Mouse (Mus musculus) MEL-GATA-1-ER (cell line): ENCODE results near the gene Gtf2i.

Source experiments
- DNase-seq: peaks from one replicate; pipeline ENCODE4 v3.0.0-alpha.2; 2012; ENCODE audit warnings: low read depth; ENCODE audit errors: extremely low read depth

Gtf2i gene

DNA sequence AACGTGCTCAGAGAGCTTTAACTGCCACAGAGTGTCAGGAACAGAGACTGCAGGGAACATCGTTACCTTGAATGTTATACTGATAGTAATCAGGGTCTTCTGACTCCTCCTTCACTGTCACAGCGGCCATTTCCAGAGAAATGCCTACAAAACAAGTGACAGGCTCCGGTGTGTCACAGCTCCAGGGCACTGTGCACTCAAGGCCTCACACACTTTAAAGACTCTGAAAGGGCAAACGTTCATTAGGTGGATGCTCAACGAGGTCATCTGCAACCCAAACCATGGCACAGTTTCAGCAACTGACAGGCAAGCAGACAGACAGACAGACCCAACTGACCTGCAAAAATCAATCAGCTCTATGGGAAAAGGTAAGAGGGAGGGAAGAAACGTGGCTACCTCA lies 35.2 kb downstream of the Gtf2i start:
- DNase-seq = no peak

DNA sequence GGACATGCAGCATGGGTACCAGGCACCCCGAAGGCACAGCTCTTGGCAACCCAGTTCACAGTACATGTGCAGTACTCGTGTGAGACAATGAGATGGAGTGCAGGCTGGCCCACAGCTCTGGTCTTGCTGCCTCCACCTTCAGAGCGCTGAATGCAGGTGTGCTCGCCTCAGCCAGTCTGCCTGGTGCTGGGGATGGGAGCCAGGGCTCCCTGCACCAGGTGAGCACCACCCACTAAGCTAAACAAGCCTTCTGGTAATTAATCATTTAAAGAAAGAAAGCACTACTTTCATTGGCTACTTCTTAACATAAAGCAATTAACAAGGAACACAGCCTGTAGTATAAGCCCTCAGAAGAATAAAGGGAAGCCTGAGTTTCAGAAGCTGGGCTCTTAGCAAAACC lies 37.5 kb downstream of the Gtf2i start:
- DNase-seq = no peak

- DNase-seq = no peak
Observed at GRCm38 (mm10) chr5:134275556-134275955, 39.0 kb downstream of the Gtf2i start.

DNA sequence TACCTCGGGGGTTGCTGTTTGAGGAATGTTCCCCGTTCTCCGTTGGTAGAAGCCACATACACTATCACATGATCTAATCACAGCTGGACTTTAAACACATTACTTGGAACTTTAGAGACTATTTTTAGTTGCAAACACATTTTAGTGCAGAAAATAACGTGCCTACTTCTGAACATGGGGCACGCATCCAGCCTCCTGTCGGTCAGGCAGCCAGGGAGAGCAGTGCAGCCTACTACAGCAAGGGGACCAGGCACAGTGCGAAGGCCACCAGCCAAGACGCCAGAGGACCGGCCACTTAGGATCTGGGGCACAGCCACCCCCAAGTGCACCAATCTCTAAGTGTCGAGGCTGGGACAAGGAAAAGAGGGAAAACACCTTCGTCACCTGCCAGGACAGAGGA lies 39.5 kb downstream of the Gtf2i start:
- no peak for DNase-seq

DNA sequence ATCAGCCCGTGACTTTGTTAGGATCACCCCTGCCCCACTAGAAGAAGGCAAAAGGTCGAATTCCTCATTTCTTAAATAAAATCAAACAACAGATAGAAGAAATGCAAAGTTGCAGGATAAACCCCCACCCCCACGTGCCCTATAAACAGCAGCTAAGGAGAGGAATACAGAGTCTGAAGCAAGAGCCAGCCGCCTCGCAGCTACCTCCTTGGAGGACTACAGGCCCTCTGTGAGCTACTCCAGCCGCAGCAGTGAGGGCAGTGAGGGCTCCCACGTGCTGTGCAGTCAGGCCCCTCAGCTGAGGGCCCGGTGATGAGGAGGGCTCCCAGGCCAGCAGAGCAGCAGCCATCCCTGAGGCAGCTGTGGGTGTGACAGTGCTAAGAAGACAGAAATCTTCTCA lies 40.8 kb downstream of the Gtf2i start:
- DNase-seq = no peak

GRCm38 (mm10) chr5:134272761-134273160 lies 41.8 kb downstream of the Gtf2i start:
- no peak for DNase-seq

DNA sequence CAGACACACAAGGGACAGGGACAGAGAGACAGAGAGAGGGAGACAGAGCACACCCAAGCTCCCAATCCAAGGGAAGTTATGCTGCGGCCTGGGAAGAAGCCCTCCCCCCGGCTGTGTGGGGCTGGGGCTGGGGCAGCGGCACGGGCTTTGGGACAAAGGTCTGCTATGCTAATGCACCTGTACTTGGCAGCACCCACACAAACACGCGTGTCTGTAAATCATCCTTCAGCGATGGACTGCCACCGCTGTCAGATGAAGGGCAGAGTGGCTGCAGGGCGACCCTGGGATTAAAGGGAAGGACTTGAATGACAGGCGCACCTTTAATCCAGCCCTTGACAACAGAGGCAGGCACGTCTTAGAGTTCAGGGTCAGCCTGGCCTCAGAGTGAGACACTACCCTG lies 43.1 kb downstream of the Gtf2i start:
- no peak for DNase-seq

DNA sequence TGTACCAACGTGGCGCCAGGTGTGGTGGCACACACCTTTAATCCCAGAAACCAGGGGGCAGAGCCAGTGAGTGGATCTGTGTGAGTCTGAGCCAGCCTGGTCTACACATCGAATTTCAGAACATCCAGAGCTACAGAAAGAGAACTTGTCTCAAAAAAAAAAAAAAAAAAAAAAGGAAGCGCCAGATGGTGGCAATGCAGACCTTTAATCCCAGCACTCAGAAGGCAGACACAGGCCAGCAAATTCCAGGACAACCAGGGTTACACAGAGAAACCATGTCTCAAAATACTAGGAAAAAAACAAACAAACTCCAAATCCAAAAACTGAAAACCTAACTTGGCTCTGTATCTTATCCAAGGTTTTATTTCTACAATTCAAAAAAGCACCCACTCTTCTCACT lies 44.0 kb downstream of the Gtf2i start:
- DNase-seq = no peak

DNA sequence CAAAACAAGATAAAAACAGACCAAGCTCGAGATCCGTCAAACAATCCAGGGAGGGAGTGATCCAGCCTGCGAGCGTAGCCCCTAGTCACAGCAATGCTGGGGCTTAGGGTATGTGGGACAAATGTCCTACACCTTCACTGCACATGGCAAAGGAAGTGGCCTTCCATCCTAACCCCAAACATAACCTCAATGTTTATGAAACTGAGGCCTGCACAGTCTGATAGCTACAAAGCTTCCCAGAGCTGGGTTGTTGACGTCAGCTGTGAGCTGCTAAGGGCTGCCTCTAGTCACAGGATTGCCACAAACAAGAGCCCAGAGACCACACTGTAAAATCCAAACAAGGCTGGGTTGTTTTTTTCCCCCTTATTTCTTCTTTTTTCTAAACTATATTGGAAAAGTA lies 44.8 kb downstream of the Gtf2i start:
- no peak for DNase-seq

- no peak for DNase-seq
Observed at GRCm38 (mm10) chr5:134268751-134269150, 45.8 kb downstream of the Gtf2i start.

- no peak for DNase-seq
Observed at GRCm38 (mm10) chr5:134266404-134266803, 48.2 kb downstream of the Gtf2i start.

DNA sequence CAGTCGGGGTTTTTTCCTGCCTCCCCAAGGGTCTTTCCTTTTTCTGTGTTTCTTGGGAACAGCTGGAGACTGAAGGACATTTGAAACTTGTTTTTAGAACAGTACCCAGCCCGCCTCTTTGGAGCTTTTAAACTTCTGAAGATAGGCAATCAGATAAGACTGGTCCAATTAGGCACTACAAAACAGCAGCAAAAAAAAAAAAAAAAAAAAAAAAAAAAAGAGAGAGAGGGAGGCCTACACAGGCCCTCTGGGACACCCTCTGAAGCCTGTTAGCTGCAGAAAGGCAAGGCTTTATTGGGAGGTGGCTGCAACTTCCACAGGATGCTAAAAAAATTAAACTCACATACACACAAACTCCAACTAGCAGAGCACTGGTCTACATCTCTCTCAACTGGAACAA lies 48.7 kb downstream of the Gtf2i start:
- DNase-seq = no peak

DNA sequence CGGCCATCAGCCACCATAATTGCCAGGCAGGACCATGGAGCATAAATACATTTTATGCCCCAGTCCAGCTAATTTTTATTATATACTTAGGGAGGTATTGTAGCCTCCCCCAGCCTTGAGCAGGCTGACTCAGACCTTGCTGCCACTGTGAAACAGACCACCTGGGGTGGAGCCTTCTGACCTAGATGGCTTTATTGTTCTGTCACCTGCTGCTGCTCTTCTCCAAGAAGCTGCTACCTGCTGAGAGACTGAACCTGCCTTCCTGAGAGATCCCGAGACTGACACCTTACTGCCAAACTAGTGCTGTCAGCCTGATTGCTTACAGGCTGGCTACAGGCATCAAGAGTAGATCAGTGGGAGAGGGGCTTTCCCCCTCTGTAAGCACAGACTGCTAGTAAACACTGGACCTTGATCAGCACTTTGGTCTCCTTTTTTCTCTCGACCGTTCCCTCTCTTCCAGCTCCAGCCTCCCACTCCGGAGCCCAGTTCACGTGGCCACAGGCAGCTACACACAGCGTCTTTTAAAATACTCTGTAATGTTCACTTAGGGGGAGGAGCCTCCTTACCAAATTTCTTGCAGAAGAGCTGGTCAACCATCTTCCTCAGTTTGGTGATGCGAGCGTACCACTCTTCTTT lies 54.4 kb downstream of the Gtf2i start:
- no peak for DNase-seq

DNA sequence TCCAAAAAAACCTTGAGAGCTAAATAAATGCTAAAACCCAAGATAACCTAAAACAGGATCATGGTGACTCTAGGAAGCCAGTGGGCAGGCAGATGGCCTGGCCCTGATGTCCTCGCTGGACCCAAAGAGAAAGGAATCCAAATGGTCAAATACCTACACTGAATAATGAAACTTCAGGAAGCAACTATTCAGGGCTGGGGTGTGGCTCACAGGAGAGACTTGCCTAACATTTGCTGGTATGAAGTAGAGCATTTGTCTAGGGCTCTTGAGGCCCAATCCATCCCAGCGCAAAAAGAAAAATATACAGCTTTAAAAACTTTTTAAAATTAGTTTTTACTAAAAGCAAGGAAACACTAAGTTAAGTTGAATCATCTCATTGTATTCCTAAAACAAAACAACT lies 55.6 kb downstream of the Gtf2i start:
- DNase-seq = no peak

DNA sequence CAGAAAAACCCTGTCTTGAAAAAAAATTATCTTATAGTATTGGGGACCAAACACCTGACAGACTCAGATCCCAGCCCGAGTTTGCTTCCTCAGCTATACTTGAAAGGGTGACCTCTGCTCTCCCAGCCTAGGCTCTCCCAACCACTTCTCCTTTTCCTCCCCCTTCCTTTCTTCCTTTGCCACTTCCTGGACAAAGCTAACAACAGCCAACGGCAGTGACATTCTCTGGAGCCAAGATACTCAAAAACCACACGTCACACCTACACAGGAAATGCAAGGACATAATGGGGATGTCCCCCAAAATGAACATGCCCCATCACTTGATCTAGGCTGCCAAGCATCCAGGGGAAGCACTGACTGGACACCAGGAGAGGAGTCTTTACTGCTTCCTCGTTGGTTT lies 56.2 kb downstream of the Gtf2i start:
- DNase-seq = peak; percentile 11

- DNase-seq = no peak
Observed at GRCm38 (mm10) chr5:134257349-134258031, 57.1 kb downstream of the Gtf2i start.

GRCm38 (mm10) chr5:134255294-134255693 lies 59.3 kb downstream of the Gtf2i start:
- DNase-seq = no peak

GRCm38 (mm10) chr5:134253806-134254205 lies 60.8 kb downstream of the Gtf2i start:
- no peak for DNase-seq

DNA sequence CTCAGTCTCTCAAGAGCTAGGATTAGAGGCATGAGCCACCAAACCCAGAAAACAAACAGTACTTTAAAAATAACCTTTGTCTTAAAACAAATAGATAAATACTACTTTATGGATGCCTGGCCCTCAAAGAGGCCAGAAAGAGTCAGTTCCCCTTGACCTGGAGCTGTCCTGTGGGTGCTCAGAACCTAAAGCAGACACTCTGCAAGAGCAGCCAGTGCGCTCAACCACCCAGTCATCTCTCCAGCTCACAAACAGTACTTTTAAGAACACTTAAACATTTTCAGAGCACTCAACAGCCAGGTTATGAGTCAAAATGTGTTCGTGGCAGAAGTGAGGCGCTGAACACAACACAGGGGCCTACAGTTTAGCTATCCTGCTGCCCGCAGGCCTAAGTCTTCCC lies 63.5 kb downstream of the Gtf2i start:
- no peak for DNase-seq

GRCm38 (mm10) chr5:134250601-134251000 lies 64.0 kb downstream of the Gtf2i start:
- DNase-seq = no peak

GRCm38 (mm10) chr5:134249245-134249649 lies 65.3 kb downstream of the Gtf2i start:
- DNase-seq = no peak

- no peak for DNase-seq
Observed at GRCm38 (mm10) chr5:134248608-134249244, 65.8 kb downstream of the Gtf2i start.

DNA sequence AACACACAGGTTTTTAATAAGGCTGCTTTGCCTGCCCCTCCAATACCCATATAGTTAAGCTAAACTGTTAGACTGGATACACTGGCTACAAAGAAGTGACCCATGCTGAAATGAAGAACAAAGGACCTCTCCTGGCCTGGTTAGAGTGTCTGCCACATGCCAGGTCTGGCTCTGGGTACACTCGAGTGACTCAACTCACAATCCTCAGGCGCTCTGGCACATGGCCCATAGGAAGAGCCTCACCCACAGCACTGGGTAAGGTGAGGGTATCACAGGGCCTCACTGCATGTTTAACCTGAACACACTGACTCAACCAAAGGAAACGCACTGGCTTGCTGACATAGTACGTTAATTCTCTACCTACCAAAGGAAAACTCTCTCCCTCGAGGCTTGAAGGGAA lies 68.4 kb downstream of the Gtf2i start:
- DNase-seq = no peak
